Mouse (Mus musculus) forebrain, embryonic 13.5 days (tissue): ENCODE measurements around the gene Dzank1. TPM values are rescaled to one million over a fixed set of nuclear protein-coding genes. Genes with fewer than 3 reads are reported as not detected.

Experiments used
- ATAC-seq: fragments of 200-750 bp; cut with Nextera tagmentation; 2 replicates; pipeline ENCODE4 v1.8.0; 2017
- H3K27ac ChIP-seq: fragments of 300-500 bp; sonication (generic); 2 replicates; pipeline ENCODE4 v1.5.1; 2015; ENCODE audit warnings: inconsistent platforms, mild to moderate bottlenecking, moderate library complexity
- H3K27me3 ChIP-seq: fragments of 300-500 bp; sonication (generic); 2 replicates; pipeline ENCODE4 v1.6.1; 2015; ENCODE audit warnings: mild to moderate bottlenecking, inconsistent platforms
- H3K36me3 ChIP-seq: fragments of 300-500 bp; sonication (generic); 2 replicates; pipeline ENCODE4 v1.6.1; 2015; ENCODE audit warnings: mild to moderate bottlenecking, inconsistent platforms; ENCODE audit not compliant: poor library complexity, severe bottlenecking
- H3K4me1 ChIP-seq: fragments of 300-500 bp; sonication (generic); 2 replicates; pipeline ENCODE4 v1.6.1; 2015; ENCODE audit warnings: inconsistent platforms
- H3K4me2 ChIP-seq: fragments of 300-500 bp; sonication (generic); 2 replicates; pipeline ENCODE4 v1.6.1; 2015; ENCODE audit warnings: inconsistent platforms, mild to moderate bottlenecking, moderate library complexity
- H3K4me3 ChIP-seq: fragments of 300-500 bp; sonication (generic); 2 replicates; pipeline ENCODE4 v1.5.1; 2015; ENCODE audit warnings: mild to moderate bottlenecking, inconsistent platforms
- H3K9ac ChIP-seq: fragments of 300-500 bp; sonication (generic); 2 replicates; pipeline ENCODE4 v1.6.1; 2015; ENCODE audit warnings: mild to moderate bottlenecking, inconsistent platforms
- H3K9me3 ChIP-seq: fragments of 300-500 bp; sonication (generic); replicated peaks from 2 replicates; pipeline ENCODE4 v1.6.1; 2016; ENCODE audit warnings: inconsistent platforms
- WGBS: fragments of 180-500 bp; shearing (Covaris S2); methylation state at CpG from one replicate; pipeline ENCODE4 v1.1.7; 2015; 5-methylcytosine and 5-hydroxymethylcytosine counted together
- polyA plus RNA-seq: library from polyadenylated mRNA; unstranded; fragments of >200 nt; fragmentation: Nextera tagmentation; extraction: Ambion mirVana; gene quantifications from 2 replicates; pipeline ENCODE4 v1.2.1, GENCODE M21; 2015

The Dzank1 gene
- polyA plus RNA-seq, 1 experiment from 2014 or later, result 2.7 TPM

GRCm38 (mm10) chr2:144464799-144465760 is 62.1 kb downstream of the Dzank1 start:
- no peaks in the 10 kb centered on the region for H3K27me3 ChIP-seq
- ATAC-seq, result no peak
- H3K4me2 ChIP-seq, result no peak overlapping the region
- H3K4me3 ChIP-seq, result no peak overlapping the region
- no peak overlapping the region for H3K9ac ChIP-seq
- no peaks in the 10 kb centered on the region for H3K36me3 ChIP-seq
- no peaks in the 10 kb centered on the region for H3K9me3 ChIP-seq
- no peaks in the 10 kb centered on the region for H3K4me1 ChIP-seq
- H3K27ac ChIP-seq, result no peak overlapping the region
- WGBS, result 82% methylated on average over 9 of the region's 9 CpGs

GRCm38 (mm10) chr2:144464182-144464581 is 63.0 kb downstream of the Dzank1 start:
- Histone ChIP-seq H3K4me1 (0 out of 2 replicates have a peak, but pooled peaks cover 6% of the 10 kb centered on the region), H3K36me3 (no peaks in the 10 kb centered on the region), H3K4me2 (no peak overlapping the region), H3K27ac (no peak overlapping the region), H3K9me3 (no peaks in the 10 kb centered on the region), H3K27me3 (no peaks in the 10 kb centered on the region), H3K4me3 (no peak overlapping the region), H3K9ac (no peak overlapping the region)
- no peak for ATAC-seq
- 77% methylated on average over 7 of the region's 7 CpGs for WGBS

GRCm38 (mm10) chr2:144458975-144459754 is 68.0 kb downstream of the Dzank1 start:
- H3K27ac ChIP-seq, result peak overlapping the region; percentile 48
- WGBS, result 7% methylated on average over 25 of the region's 25 CpGs

GRCm38 (mm10) chr2:144458355-144458754 is 68.9 kb downstream of the Dzank1 start:
- peak; percentile 7; the same call in 1 of the 2 replicates for ATAC-seq
- no peaks in the 10 kb centered on the region for H3K36me3 ChIP-seq
- WGBS, result 78% methylated on average over 6 of the region's 6 CpGs
- no peak overlapping the region for H3K9ac ChIP-seq
- H3K4me2 ChIP-seq, result peak overlapping the region; percentile 72
- peaks cover 22% of the 10 kb centered on the region; the same call in 1 of the 2 replicates for H3K27me3 ChIP-seq
- no peak overlapping the region for H3K27ac ChIP-seq
- no peaks in the 10 kb centered on the region for H3K9me3 ChIP-seq
- peaks cover 12% of the 10 kb centered on the region; the same call in 1 of the 2 replicates for H3K4me1 ChIP-seq
- peak overlapping the region; percentile 58; the same call in 1 of the 2 replicates for H3K4me3 ChIP-seq

More at GRCm38 (mm10) chr2:144458975-144459754, 68.0 kb downstream of the Dzank1 start:
- Histone ChIP-seq H3K9me3 (no peaks in the 10 kb centered on the region), H3K27me3 (peaks cover 21% of the 10 kb centered on the region; the same call in 1 of the 2 replicates), H3K9ac (peak overlapping the region; percentile 70), H3K4me3 (peak overlapping the region; percentile 58), H3K36me3 (no peaks in the 10 kb centered on the region), H3K4me1 (peaks cover 12% of the 10 kb centered on the region; the same call in 1 of the 2 replicates), H3K4me2 (peak overlapping the region; percentile 72)
- peak; percentile 99 for ATAC-seq

- Histone ChIP-seq H3K9ac (no peak overlapping the region), H3K4me3 (no peak overlapping the region), H3K4me1 (no peaks in the 10 kb centered on the region), H3K4me2 (no peak overlapping the region), H3K9me3 (no peaks in the 10 kb centered on the region), H3K27ac (no peak overlapping the region), H3K27me3 (peaks cover 25% of the 10 kb centered on the region; the same call in 1 of the 2 replicates), H3K36me3 (no peaks in the 10 kb centered on the region)
- WGBS, result 14% methylated on average over 8 of the region's 8 CpGs
- peak; percentile 78 for ATAC-seq
Observed at GRCm38 (mm10) chr2:144452364-144453008, 74.7 kb downstream of the Dzank1 start.

- no peaks in the 10 kb centered on the region for H3K36me3 ChIP-seq
- no peak overlapping the region for H3K9ac ChIP-seq
- 74% methylated on average over 2 of the region's 2 CpGs for WGBS
- H3K27ac ChIP-seq, result no peak overlapping the region
- no peaks in the 10 kb centered on the region for H3K9me3 ChIP-seq
- no peaks in the 10 kb centered on the region for H3K4me1 ChIP-seq
- no peak for ATAC-seq
- H3K27me3 ChIP-seq, result 0 out of 2 replicates have a peak, but pooled peaks cover 11% of the 10 kb centered on the region
- no peak overlapping the region for H3K4me2 ChIP-seq
- no peak overlapping the region for H3K4me3 ChIP-seq
Observed at GRCm38 (mm10) chr2:144450378-144450777, 76.8 kb downstream of the Dzank1 start.

- WGBS, result 75% methylated on average over 7 of the region's 7 CpGs
- H3K4me3 ChIP-seq, result no peak overlapping the region
- no peaks in the 10 kb centered on the region for H3K36me3 ChIP-seq
- no peak overlapping the region for H3K9ac ChIP-seq
- H3K9me3 ChIP-seq, result no peaks in the 10 kb centered on the region
- H3K4me2 ChIP-seq, result no peak overlapping the region
- no peaks in the 10 kb centered on the region for H3K4me1 ChIP-seq
- 0 out of 2 replicates have a peak, but pooled peaks cover 3% of the 10 kb centered on the region for H3K27me3 ChIP-seq
- H3K27ac ChIP-seq, result no peak overlapping the region
- ATAC-seq, result no peak
Observed at GRCm38 (mm10) chr2:144446360-144446999, 80.7 kb downstream of the Dzank1 start.

GRCm38 (mm10) chr2:144441386-144441915 is 85.8 kb downstream of the Dzank1 start:
- H3K36me3 ChIP-seq, result no peaks in the 10 kb centered on the region
- H3K27me3 ChIP-seq, result no peaks in the 10 kb centered on the region
- H3K4me2 ChIP-seq, result no peak overlapping the region
- no peak; the same call in 1 of the 2 replicates for ATAC-seq
- no peaks in the 10 kb centered on the region for H3K9me3 ChIP-seq
- no peak overlapping the region for H3K9ac ChIP-seq
- H3K4me1 ChIP-seq, result 0 out of 2 replicates have a peak, but pooled peaks cover 4% of the 10 kb centered on the region
- no peak overlapping the region for H3K27ac ChIP-seq
- 91% methylated on average over 11 of the region's 11 CpGs for WGBS
- no peak overlapping the region for H3K4me3 ChIP-seq

- WGBS, result 81% methylated on average over 3 of the region's 3 CpGs
- no peaks in the 10 kb centered on the region for H3K27me3 ChIP-seq
- no peaks in the 10 kb centered on the region for H3K9me3 ChIP-seq
- no peak overlapping the region for H3K4me2 ChIP-seq
- H3K27ac ChIP-seq, result no peak overlapping the region
- H3K9ac ChIP-seq, result no peak overlapping the region
- 0 out of 2 replicates have a peak, but pooled peaks cover 4% of the 10 kb centered on the region for H3K4me1 ChIP-seq
- ATAC-seq, result no peak
- H3K4me3 ChIP-seq, result no peak overlapping the region
- no peaks in the 10 kb centered on the region for H3K36me3 ChIP-seq
Observed at GRCm38 (mm10) chr2:144439191-144439700, 88.0 kb downstream of the Dzank1 start.

- no peak overlapping the region for H3K9ac ChIP-seq
- H3K9me3 ChIP-seq, result no peaks in the 10 kb centered on the region
- no peak overlapping the region for H3K27ac ChIP-seq
- WGBS, result 62% methylated on average over 4 of the region's 4 CpGs
- H3K4me2 ChIP-seq, result no peak overlapping the region
- no peak for ATAC-seq
- H3K27me3 ChIP-seq, result no peaks in the 10 kb centered on the region
- 0 out of 2 replicates have a peak, but pooled peaks cover 4% of the 10 kb centered on the region for H3K4me1 ChIP-seq
- H3K36me3 ChIP-seq, result no peaks in the 10 kb centered on the region
- H3K4me3 ChIP-seq, result no peak overlapping the region
Observed at GRCm38 (mm10) chr2:144438424-144438823, 88.8 kb downstream of the Dzank1 start.

GRCm38 (mm10) chr2:144435679-144436078 is 91.5 kb downstream of the Dzank1 start:
- Histone ChIP-seq H3K9ac (no peak overlapping the region), H3K4me2 (no peak overlapping the region), H3K27ac (no peak overlapping the region), H3K27me3 (no peaks in the 10 kb centered on the region), H3K36me3 (no peaks in the 10 kb centered on the region), H3K9me3 (no peaks in the 10 kb centered on the region), H3K4me3 (no peak overlapping the region), H3K4me1 (no peaks in the 10 kb centered on the region)
- WGBS, result 78% methylated on average over 10 of the region's 10 CpGs
- ATAC-seq, result no peak
